Mouse (Mus musculus): ENCODE results near the gene Brix1. TPM values are rescaled to one million over a fixed set of nuclear protein-coding genes. Genes with fewer than 3 reads are reported as not detected.
A peak's percentile ranks its signal among the peaks of the same experiment; 100 is the strongest.

The Brix1 gene
- polyA plus RNA-seq, 1 experiment from 2014 or later = 57.9 TPM

- H3K36me3 ChIP-seq (replicated peaks; ENCODE audit: insufficient read depth, low read length) = 0 out of 2 replicates have a peak, but pooled peaks cover 9% of the 10 kb centered on the region
- no peak overlapping the region for H3K4me3 ChIP-seq (ENCODE audit: low read depth, low read length)
- no peaks in the 10 kb centered on the region for H3K27me3 ChIP-seq (ENCODE audit: insufficient read depth, low read length)
- DNase-seq = no peak
- WGBS (ENCODE audit: insufficient replicate concordance) = 79% methylated on average over 6 of the region's 6 CpGs
- no peaks in the 10 kb centered on the region for H3K9me3 ChIP-seq (ENCODE audit: low read length)
- no peak overlapping the region for H3K27ac ChIP-seq (ENCODE audit: low read depth)
- no peaks in the 10 kb centered on the region for H3K4me1 ChIP-seq (ENCODE audit: insufficient read depth)
- peak; percentile 34 for TF ChIP-seq CTCF (IDR thresholded peaks at IDR 0.05; ENCODE audit: low read depth)
- TF ChIP-seq EP300 (IDR thresholded peaks at IDR 0.05; ENCODE audit: low read depth) = no peak
- no peak overlapping the region for H3K4me2 ChIP-seq (ENCODE audit: low read depth, low read length)
- H3K9ac ChIP-seq (replicated peaks) = no peak overlapping the region
- no peak for ATAC-seq
These were observed 45.8 kb downstream of the Brix1 start for GRCm38 (mm10) chr15:10439963-10440362.

- WGBS (ENCODE audit: insufficient replicate concordance) = 46% methylated on average over 1 of the region's 1 CpGs
- no peaks in the 10 kb centered on the region for H3K9me3 ChIP-seq (ENCODE audit: low read length)
- no peak overlapping the region for H3K4me2 ChIP-seq (ENCODE audit: low read depth, low read length)
- H3K27ac ChIP-seq (ENCODE audit: low read depth) = no peak overlapping the region
- no peak for ATAC-seq
- TF ChIP-seq EP300 (IDR thresholded peaks at IDR 0.05; ENCODE audit: low read depth) = no peak
- TF ChIP-seq CTCF (IDR thresholded peaks at IDR 0.05; ENCODE audit: low read depth) = no peak
- 0 out of 2 replicates have a peak, but pooled peaks cover 2% of the 10 kb centered on the region for H3K36me3 ChIP-seq (replicated peaks; ENCODE audit: insufficient read depth, low read length)
- no peaks in the 10 kb centered on the region for H3K4me1 ChIP-seq (ENCODE audit: insufficient read depth)
- H3K9ac ChIP-seq (replicated peaks) = no peak overlapping the region
- no peaks in the 10 kb centered on the region for H3K27me3 ChIP-seq (ENCODE audit: insufficient read depth, low read length)
- no peak for DNase-seq
- no peak overlapping the region for H3K4me3 ChIP-seq (ENCODE audit: low read depth, low read length)
These were observed 48.9 kb downstream of the Brix1 start for GRCm38 (mm10) chr15:10436893-10437292.

GRCm38 (mm10) chr15:10426545-10427266, 59.0 kb downstream of the Brix1 start:
- ATAC-seq (no peak), DNase-seq (no peak)
- TF ChIP-seq CTCF (IDR thresholded peaks at IDR 0.05; ENCODE audit: low read depth) (no peak), EP300 (IDR thresholded peaks at IDR 0.05; ENCODE audit: low read depth) (no peak)
- 81% methylated on average over 13 of the region's 13 CpGs for WGBS (ENCODE audit: insufficient replicate concordance)
- no peak overlapping the region for H3K27ac ChIP-seq (ENCODE audit: low read depth)
- no peaks in the 10 kb centered on the region for H3K9me3 ChIP-seq (ENCODE audit: low read length)
- no peaks in the 10 kb centered on the region for H3K27me3 ChIP-seq (ENCODE audit: insufficient read depth, low read length)
- H3K9ac ChIP-seq (replicated peaks) = no peak overlapping the region
- H3K4me2 ChIP-seq (ENCODE audit: low read depth, low read length) = no peak overlapping the region
- no peak overlapping the region for H3K4me3 ChIP-seq (ENCODE audit: low read depth, low read length)
- no peaks in the 10 kb centered on the region for H3K36me3 ChIP-seq (replicated peaks; ENCODE audit: insufficient read depth, low read length)
- H3K4me1 ChIP-seq (ENCODE audit: insufficient read depth) = no peaks in the 10 kb centered on the region

DNA sequence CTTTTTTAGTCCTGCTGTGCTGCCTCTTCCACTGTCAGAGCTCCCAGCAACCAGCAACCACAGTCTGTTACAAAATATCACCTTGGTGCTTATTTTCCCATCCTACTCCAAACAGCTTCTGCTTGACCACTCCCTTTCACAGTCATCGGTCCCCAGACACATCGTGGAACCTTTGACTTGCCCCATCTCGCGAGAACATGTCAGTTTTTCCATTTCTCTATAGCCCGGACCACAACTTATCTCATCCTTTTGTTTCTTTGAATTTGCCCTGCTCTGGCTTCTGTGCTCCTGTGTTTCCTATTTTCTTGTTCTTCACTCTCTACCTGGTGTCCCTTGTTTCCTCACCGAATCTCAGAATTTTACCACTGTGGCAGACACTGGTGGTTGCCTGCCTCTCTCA, 59.6 kb downstream of the Brix1 start:
- Histone ChIP-seq H3K4me3 (ENCODE audit: low read depth, low read length) (no peak overlapping the region), H3K4me1 (ENCODE audit: insufficient read depth) (no peaks in the 10 kb centered on the region), H3K36me3 (replicated peaks; ENCODE audit: insufficient read depth, low read length) (no peaks in the 10 kb centered on the region), H3K4me2 (ENCODE audit: low read depth, low read length) (no peak overlapping the region), H3K9ac (replicated peaks) (no peak overlapping the region), H3K9me3 (ENCODE audit: low read length) (no peaks in the 10 kb centered on the region), H3K27ac (ENCODE audit: low read depth) (no peak overlapping the region), H3K27me3 (ENCODE audit: insufficient read depth, low read length) (no peaks in the 10 kb centered on the region)
- DNase-seq = no peak
- no peak for TF ChIP-seq CTCF (IDR thresholded peaks at IDR 0.05; ENCODE audit: low read depth)
- no peak for TF ChIP-seq EP300 (IDR thresholded peaks at IDR 0.05; ENCODE audit: low read depth)
- 84% methylated on average over 6 of the region's 6 CpGs for WGBS (ENCODE audit: insufficient replicate concordance)
- no peak for ATAC-seq

Other genes starting within 250 kb of the Brix1 start
- not detected in 2 replicates for gene Gm21973, start 160.6 kb downstream of the Brix1 start, polyA plus RNA-seq (2015; fragmentation: Nextera tagmentation; extraction: Ambion mirVana)
- 22.9 and 23.6 TPM in 2 replicates for gene Agxt2, start 127.4 kb downstream of the Brix1 start, polyA plus RNA-seq (2015; fragmentation: Nextera tagmentation; extraction: Ambion mirVana)
- 8.0 and 9.4 TPM in 2 replicates for gene Dnajc21, start 15.4 kb downstream of the Brix1 start, polyA plus RNA-seq (2015; fragmentation: Nextera tagmentation; extraction: Ambion mirVana)
- gene Rad1, start 71 bp upstream of the Brix1 start, polyA plus RNA-seq (2015; fragmentation: Nextera tagmentation; extraction: Ambion mirVana) = 10.2 and 11.9 TPM in 2 replicates
- not detected in 2 replicates for gene Ttc23l, start 72.7 kb upstream of the Brix1 start, polyA plus RNA-seq (2015; fragmentation: Nextera tagmentation; extraction: Ambion mirVana)
- 4.8 and 5.4 TPM in 2 replicates for gene Rai14, start 228.7 kb upstream of the Brix1 start, polyA plus RNA-seq (2015; fragmentation: Nextera tagmentation; extraction: Ambion mirVana)